Mouse (Mus musculus): Measurements from ENCODE around the gene March5. TPM values are rescaled to one million over a fixed set of nuclear protein-coding genes. Genes with fewer than 3 reads are reported as not detected.
"Not testable (repeated sequence)": the region's sequence is repeated elsewhere in the genome, so short reads cannot be mapped to it uniquely, and the experiment has no call there.

Gene March5
- polyA plus RNA-seq, 1 experiment, result 103 TPM

GRCm38 (mm10) chr19:37203371-37203770 is 4.0 kb upstream of the March5 start:
- Histone ChIP-seq H3K4me3 (replicated peaks; ENCODE audit: control insufficient read depth, low read depth, low read length) (no peak overlapping the region), H3K27ac (ENCODE audit: control insufficient read depth, insufficient read depth, low read depth, low read length, poor library complexity) (no peak overlapping the region), H3K4me1 (ENCODE audit: control insufficient read depth, insufficient read depth, low read length) (peaks cover under 1% of the 10 kb centered on the region; the same call in 1 of the 2 replicates)
- 49% methylated on average over 1 of the region's 1 CpGs for WGBS
- TF ChIP-seq CTCF (IDR thresholded peaks at IDR 0.05; ENCODE audit: control insufficient read depth, insufficient read depth, low read length), result no peak
- TF ChIP-seq POLR2A (IDR thresholded peaks at IDR 0.05; ENCODE audit: borderline replicate concordance, control insufficient read depth, low read depth, low read length), result no peak

- H3K4me1 ChIP-seq (ENCODE audit: control insufficient read depth, insufficient read depth, low read length); H3K4me3 ChIP-seq (replicated peaks; ENCODE audit: control insufficient read depth, low read depth, low read length); H3K27ac ChIP-seq (ENCODE audit: control insufficient read depth, insufficient read depth, low read depth, low read length, poor library complexity): not testable (repeated sequence)
Measured at GRCm38 (mm10) chr19:37205155-37205554, 2.2 kb upstream of the March5 start.

DNA sequence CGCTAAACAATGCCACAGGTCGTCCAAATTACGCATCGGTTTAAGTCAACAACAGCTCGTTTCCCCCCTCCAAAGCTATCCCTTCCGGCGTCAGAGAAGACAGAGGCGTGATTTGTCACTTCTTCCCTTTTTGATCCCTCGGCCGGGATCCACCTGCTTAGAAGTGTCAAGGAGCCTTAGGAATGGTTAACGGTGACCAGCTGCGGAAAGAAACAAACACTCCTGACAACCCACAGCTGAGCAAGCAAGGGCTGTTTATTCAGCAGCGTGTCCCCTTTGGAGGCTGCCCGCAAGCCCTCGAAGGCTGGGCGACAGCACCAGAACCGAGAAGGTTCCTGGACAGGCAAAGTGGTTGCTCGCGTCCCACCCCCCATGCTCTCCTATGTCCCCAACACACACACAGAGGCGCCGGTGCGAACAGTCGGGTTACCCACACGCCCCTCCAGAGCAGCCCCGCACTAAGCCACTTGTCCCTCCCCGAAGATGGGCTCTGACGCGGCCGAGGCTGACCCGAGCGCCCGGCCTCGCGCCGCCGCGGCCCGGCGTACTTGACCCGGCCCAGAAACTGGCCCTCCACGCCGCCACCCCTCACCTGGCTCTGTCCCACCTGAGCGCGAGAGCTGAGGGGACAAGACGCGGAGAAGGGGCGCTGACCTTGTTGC is 571 bp upstream of the March5 start:
- under 1% methylated on average over 46 of the region's 47 CpGs for WGBS
- peak overlapping the region; percentile 97 for H3K27ac ChIP-seq (ENCODE audit: control insufficient read depth, insufficient read depth, low read depth, low read length, poor library complexity)
- peaks cover 4% of the 10 kb centered on the region; the same call in 1 of the 2 replicates for H3K4me1 ChIP-seq (ENCODE audit: control insufficient read depth, insufficient read depth, low read length)
- H3K4me3 ChIP-seq (replicated peaks; ENCODE audit: control insufficient read depth, low read depth, low read length), result peak overlapping the region; percentile 89
- TF ChIP-seq POLR2A (IDR thresholded peaks at IDR 0.05; ENCODE audit: borderline replicate concordance, control insufficient read depth, low read depth, low read length) (no peak), CTCF (IDR thresholded peaks at IDR 0.05; ENCODE audit: control insufficient read depth, insufficient read depth, low read length) (no peak)

- under 1% methylated on average over 15 of the region's 15 CpGs for WGBS
- Histone ChIP-seq H3K27ac (ENCODE audit: control insufficient read depth, insufficient read depth, low read depth, low read length, poor library complexity) (peak within 1 kb of the TSS; percentile 97), H3K4me1 (ENCODE audit: control insufficient read depth, insufficient read depth, low read length) (peaks cover 4% of the 10 kb centered on the region; the same call in 1 of the 2 replicates), H3K4me3 (replicated peaks; ENCODE audit: control insufficient read depth, low read depth, low read length) (peak within 1 kb of the TSS; percentile 89)
- no peak for TF ChIP-seq POLR2A (IDR thresholded peaks at IDR 0.05; ENCODE audit: borderline replicate concordance, control insufficient read depth, low read depth, low read length)
- no peak; the same call in 1 of the 2 replicates for TF ChIP-seq CTCF (IDR thresholded peaks at IDR 0.05; ENCODE audit: control insufficient read depth, insufficient read depth, low read length)
Measured at GRCm38 (mm10) chr19:37208176-37208755, 923 bp downstream of the March5 start, which contains the start of gene Cpeb3. Gene Cpeb3, minus strand, starts transcription at chr19:37208601.

- TF ChIP-seq CTCF (IDR thresholded peaks at IDR 0.05; ENCODE audit: control insufficient read depth, insufficient read depth, low read length), result no peak
- TF ChIP-seq POLR2A (IDR thresholded peaks at IDR 0.05; ENCODE audit: borderline replicate concordance, control insufficient read depth, low read depth, low read length), result no peak
- 41% methylated on average over 7 of the region's 7 CpGs for WGBS
- peaks cover 4% of the 10 kb centered on the region; the same call in 1 of the 2 replicates for H3K4me1 ChIP-seq (ENCODE audit: control insufficient read depth, insufficient read depth, low read length)
- peak overlapping the region; percentile 78 for H3K4me3 ChIP-seq (replicated peaks; ENCODE audit: control insufficient read depth, low read depth, low read length)
- H3K27ac ChIP-seq (ENCODE audit: control insufficient read depth, insufficient read depth, low read depth, low read length, poor library complexity), result 0 out of 2 replicates have a peak overlapping the region, but pooled peaks have one; percentile 30
Measured at GRCm38 (mm10) chr19:37208986-37209385, 1.6 kb downstream of the March5 start.

DNA sequence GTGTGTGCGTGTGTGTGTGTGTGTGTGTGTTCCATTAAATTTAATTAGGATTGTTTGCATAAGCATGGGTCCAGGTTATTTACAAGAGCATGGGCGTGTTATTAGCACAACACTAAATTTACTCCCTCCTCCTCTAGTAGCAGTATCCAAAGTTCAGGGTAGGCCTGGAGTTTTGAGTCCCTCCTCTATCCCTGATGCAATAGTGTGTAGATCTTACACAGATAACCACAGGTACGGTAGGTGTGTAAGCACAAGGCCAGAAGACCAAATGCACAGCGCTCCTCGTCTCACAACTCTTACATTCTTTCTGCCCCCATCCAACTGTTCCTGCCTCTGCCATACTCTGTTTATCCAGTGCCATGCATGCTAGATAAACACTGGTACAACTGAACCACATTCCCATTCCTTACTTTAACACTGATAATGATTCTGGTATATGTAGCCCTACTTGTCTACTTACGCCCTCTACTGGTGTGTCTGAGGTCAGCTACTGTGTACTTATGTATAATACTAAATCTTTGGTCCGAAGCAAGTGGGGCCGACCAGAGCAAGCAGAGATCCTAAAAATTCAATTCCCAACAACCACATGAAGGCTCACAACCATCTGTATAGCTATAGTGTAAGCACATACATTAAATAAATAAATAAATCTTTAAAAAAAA is 2.3 kb downstream of the March5 start:
- 84% methylated on average over 8 of the region's 8 CpGs for WGBS
- H3K4me1 ChIP-seq (ENCODE audit: control insufficient read depth, insufficient read depth, low read length), result peaks cover 4% of the 10 kb centered on the region; the same call in 1 of the 2 replicates
- TF ChIP-seq CTCF (IDR thresholded peaks at IDR 0.05; ENCODE audit: control insufficient read depth, insufficient read depth, low read length), result no peak
- no peak for TF ChIP-seq POLR2A (IDR thresholded peaks at IDR 0.05; ENCODE audit: borderline replicate concordance, control insufficient read depth, low read depth, low read length)
- H3K4me3 ChIP-seq (replicated peaks; ENCODE audit: control insufficient read depth, low read depth, low read length), result peak overlapping the region; percentile 78
- H3K27ac ChIP-seq (ENCODE audit: control insufficient read depth, insufficient read depth, low read depth, low read length, poor library complexity), result 0 out of 2 replicates have a peak overlapping the region, but pooled peaks have one; percentile 30

- 69% methylated on average over 4 of the region's 4 CpGs for WGBS
- Histone ChIP-seq H3K4me1 (ENCODE audit: control insufficient read depth, insufficient read depth, low read length) (peaks cover 4% of the 10 kb centered on the region; the same call in 1 of the 2 replicates), H3K4me3 (replicated peaks; ENCODE audit: control insufficient read depth, low read depth, low read length) (no peak overlapping the region), H3K27ac (ENCODE audit: control insufficient read depth, insufficient read depth, low read depth, low read length, poor library complexity) (no peak overlapping the region)
- no peak for TF ChIP-seq POLR2A (IDR thresholded peaks at IDR 0.05; ENCODE audit: borderline replicate concordance, control insufficient read depth, low read depth, low read length)
Measured at GRCm38 (mm10) chr19:37210457-37210856, 3.1 kb downstream of the March5 start.

DNA sequence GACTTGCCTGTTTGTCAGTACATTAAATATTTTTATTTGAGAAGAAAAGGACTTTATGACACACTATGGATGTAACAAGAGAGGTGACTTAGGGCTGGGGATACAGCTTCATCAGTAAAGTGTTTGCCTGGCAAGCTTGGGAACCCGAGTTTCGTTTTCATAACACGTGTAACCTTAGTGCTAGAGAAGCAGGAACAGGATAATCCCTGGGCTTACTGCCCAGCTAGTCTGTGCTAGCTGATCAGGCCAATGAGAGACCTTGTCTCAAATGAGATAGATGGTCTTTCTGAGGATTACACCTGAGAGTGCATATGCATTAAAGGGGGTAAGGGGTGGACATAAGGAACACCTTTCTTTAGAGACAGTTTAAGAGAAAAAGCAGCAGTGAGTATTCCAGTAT is 4.1 kb downstream of the March5 start:
- H3K27ac ChIP-seq (ENCODE audit: control insufficient read depth, insufficient read depth, low read depth, low read length, poor library complexity), result no peak overlapping the region
- TF ChIP-seq CTCF (IDR thresholded peaks at IDR 0.05; ENCODE audit: control insufficient read depth, insufficient read depth, low read length) (no peak), POLR2A (IDR thresholded peaks at IDR 0.05; ENCODE audit: borderline replicate concordance, control insufficient read depth, low read depth, low read length) (no peak)
- no peak overlapping the region for H3K4me3 ChIP-seq (replicated peaks; ENCODE audit: control insufficient read depth, low read depth, low read length)
- WGBS, result 83% methylated on average over 3 of the region's 3 CpGs
- H3K4me1 ChIP-seq (ENCODE audit: control insufficient read depth, insufficient read depth, low read length), result peaks cover 4% of the 10 kb centered on the region; the same call in 1 of the 2 replicates

Measured in bone marrow, adult 2 months (tissue).